Mouse (Mus musculus) thymus, postnatal 36 days (tissue): ENCODE data around the gene Casp8ap2.

Source experiments
- DNase-seq, 2 experiments: peaks; one replicate each; pipeline ENCODE4 v3.0.0; 2022; ENCODE audit warnings: mixed read lengths in 2 of 2

The Casp8ap2 gene

GRCm38 (mm10) chr4:32615034-32615881 is at the start of gene Casp8ap2:
Gene Casp8ap2 (plus strand): TSS chr4:32615451.
- DNase-seq, result peak; percentile 99

GRCm38 (mm10) chr4:32569054-32569453 is 46.2 kb upstream of the Casp8ap2 start:
- DNase-seq, result no peak

GRCm38 (mm10) chr4:32569995-32570938 is 45.0 kb upstream of the Casp8ap2 start:
- no peak for DNase-seq

- DNase-seq, result no peak
Observed at GRCm38 (mm10) chr4:32570939-32571317, 44.3 kb upstream of the Casp8ap2 start.

DNA sequence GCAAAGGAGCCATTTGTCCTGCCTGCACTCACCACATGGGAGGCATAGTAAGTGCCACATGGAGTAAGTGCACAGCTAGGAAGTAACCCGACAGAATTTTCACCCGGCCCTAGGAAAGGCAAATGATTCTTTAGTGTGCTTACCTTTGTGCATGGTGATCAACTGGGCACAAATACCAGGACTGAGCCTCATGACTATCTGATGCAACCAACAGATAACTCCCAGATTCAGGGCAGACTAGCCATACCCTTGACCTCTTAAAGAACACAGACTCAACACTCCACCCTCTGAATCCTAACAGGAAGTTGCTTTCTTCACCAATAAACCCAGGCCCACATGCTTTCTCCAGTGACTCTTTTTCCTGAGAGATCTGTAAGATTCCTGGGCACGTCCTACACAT is 43.8 kb upstream of the Casp8ap2 start:
- DNase-seq, result no peak

GRCm38 (mm10) chr4:32572118-32572517 is 43.1 kb upstream of the Casp8ap2 start:
- DNase-seq, result no peak

DNA sequence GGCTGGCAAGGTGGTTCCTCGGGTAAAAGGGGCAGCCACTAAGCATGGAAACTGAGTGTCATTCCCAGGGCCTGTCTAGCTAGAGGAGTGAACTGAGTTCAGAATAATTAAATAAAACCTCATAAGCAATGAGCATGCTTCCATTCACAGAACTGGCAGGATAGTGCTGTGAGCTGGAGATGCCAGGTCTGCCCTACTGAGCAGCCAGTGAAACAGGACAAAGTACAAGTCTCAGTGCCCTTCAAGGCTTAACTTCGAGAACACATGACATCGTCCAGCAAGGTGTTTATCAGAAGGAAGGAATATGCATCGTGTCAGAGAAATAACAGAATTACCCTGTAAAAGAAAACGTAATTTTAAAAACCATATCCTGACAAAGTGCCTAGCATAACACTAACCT is 41.7 kb upstream of the Casp8ap2 start:
- no peak for DNase-seq

DNA sequence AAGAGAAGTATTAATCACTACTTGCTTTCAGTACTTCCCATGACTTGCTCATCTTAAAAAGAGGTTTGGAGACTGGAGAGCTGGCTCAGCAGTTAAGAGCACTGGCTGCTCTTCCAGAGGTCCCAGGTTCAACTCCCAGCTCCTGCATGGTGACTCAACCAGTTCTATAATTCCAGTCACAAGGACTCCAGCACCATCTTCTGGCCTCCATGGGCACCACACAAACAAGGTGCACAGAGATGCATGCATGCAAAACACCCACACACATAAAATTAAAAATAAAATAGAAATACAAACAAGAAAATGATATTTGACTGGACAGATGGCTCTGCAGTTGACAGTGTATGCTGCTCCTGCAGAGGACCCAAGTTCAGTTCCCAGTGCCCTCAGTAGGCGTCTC is 40.6 kb upstream of the Casp8ap2 start:
- no peak for DNase-seq

DNA sequence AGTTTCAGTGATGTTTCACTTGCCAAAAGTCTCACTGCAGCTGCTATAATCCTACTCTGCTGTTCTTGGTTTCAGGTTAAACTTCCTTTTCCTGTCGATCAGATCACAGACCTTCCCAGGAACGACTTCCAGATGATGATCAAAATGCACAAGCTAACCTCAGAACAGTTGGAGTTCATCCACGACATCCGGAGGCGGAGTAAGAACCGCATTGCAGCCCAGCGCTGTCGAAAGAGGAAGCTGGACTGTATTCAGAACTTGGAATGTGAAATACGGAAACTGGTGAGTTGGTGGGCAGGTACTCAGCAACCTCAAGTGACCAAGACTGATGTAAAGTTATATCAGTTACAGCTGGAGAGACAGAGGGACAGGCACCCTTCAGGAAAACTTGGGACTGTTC is 40.1 kb upstream of the Casp8ap2 start:
- DNase-seq, result no peak

DNA sequence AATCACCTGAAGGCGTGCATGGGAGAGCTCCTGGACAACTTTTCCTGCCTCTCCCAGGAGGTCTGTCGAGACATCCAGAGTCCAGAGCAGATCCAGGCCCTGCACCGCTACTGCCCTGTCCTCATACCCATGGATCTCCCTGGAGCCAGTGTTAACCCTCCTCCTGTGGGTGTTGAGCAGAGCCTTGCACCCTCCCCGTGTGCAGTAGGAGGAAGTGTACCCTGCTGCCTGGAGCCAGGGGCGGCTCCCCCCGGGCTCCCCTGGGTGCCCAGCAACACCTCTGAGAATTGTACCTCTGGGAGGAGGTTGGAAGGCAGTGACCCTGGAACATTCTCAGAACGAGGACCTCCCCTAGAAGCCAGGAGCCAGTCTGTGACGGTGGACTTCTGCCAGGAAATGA is 35.4 kb upstream of the Casp8ap2 start:
- DNase-seq, result no peak

- DNase-seq, result no peak
Observed at GRCm38 (mm10) chr4:32584181-32584580, 31.1 kb upstream of the Casp8ap2 start.

- DNase-seq, result peak; percentile 75 to 82
Observed at GRCm38 (mm10) chr4:32586596-32586995, 28.7 kb upstream of the Casp8ap2 start.

- no peak for DNase-seq
Observed at GRCm38 (mm10) chr4:32587543-32587942, 27.7 kb upstream of the Casp8ap2 start.

DNA sequence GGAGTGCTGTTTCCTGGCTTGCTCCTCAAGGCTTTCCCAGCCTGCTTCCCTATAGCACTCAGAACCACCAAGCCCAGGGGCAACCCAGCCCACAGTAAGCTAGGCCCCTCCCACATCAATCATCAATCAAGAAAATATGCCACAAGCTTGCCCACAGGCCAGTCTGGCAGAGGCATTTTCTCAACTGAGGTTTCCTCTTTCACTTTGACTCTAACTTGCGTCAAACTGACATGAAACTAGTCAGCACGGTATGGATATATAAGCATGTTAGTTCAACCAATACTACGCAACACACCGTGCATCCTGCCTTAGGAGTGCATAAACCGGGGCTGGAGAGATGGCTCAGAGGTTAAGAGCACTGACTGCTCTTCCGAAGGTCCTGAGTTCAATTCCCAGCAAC is 27.0 kb upstream of the Casp8ap2 start:
- no peak for DNase-seq

GRCm38 (mm10) chr4:32601135-32601534 is 14.1 kb upstream of the Casp8ap2 start:
- peak; percentile 43 to 47 for DNase-seq

DNA sequence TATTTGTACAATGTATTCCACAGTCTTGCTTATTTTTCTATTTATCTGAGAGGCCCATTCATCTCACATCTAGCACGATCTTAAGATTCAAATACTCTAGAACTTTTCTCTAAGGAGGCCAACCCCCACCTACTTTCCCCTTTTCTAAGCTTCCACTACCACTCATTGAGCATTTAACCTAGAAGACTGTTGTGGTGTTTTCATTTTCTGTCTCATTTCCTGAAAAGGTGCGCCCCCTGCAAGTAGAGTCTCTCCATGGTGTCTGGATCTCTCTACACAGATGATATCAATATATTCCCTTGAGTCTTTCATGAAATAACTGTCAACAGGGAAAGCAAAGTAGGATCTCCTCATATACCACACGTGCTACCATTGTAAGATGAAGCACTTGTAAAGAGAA is 12.6 kb upstream of the Casp8ap2 start, which contains the start of gene Gja10:
Gene Gja10, minus strand, starts transcription at position 101 of the 400 bp plus-strand sequence.
- no peak for DNase-seq

- DNase-seq, result no peak
Observed at GRCm38 (mm10) chr4:32621637-32622036, 6.4 kb downstream of the Casp8ap2 start.

- no peak for DNase-seq
Observed at GRCm38 (mm10) chr4:32651669-32652068, 36.4 kb downstream of the Casp8ap2 start.

- DNase-seq, result peak in 1 of 2 experiments; percentile 6
Observed at GRCm38 (mm10) chr4:32656146-32656904, 41.1 kb downstream of the Casp8ap2 start.

- peak; percentile 93 to 95 for DNase-seq
Observed at GRCm38 (mm10) chr4:32656918-32657662, 41.8 kb downstream of the Casp8ap2 start, which contains the start of gene Mdn1. Gene Mdn1 (plus strand): TSS chr4:32657119.

GRCm38 (mm10) chr4:32665843-32666242 is 50.6 kb downstream of the Casp8ap2 start:
- no peak for DNase-seq

- no peak for DNase-seq
Observed at GRCm38 (mm10) chr4:32668291-32668690, 53.0 kb downstream of the Casp8ap2 start.
